Mouse (Mus musculus) forebrain, embryonic 15.5 days (tissue): ENCODE measurements around the gene Gbf1. TPM values are rescaled to one million over a fixed set of nuclear protein-coding genes. Genes with fewer than 3 reads are reported as not detected.

Experiments
- ATAC-seq: fragments of 200-750 bp; cut with Nextera tagmentation; replicated peaks from 2 replicates; pipeline ENCODE4 v1.8.0; 2017; ENCODE audit warnings: mild to moderate bottlenecking, moderate TSS enrichment, moderate library complexity
- H3K27ac ChIP-seq: fragments of 300-500 bp; sonication (generic); replicated peaks from 2 replicates; pipeline ENCODE4 v1.5.1; 2015; ENCODE audit warnings: mild to moderate bottlenecking, inconsistent platforms
- H3K27me3 ChIP-seq: fragments of 300-500 bp; sonication (generic); 2 replicates; pipeline ENCODE4 v1.6.1; 2015; ENCODE audit warnings: inconsistent platforms
- H3K36me3 ChIP-seq: fragments of 300-500 bp; sonication (generic); 2 replicates; pipeline ENCODE4 v1.6.1; 2015; ENCODE audit warnings: mild to moderate bottlenecking, inconsistent platforms
- H3K4me1 ChIP-seq: fragments of 300-500 bp; sonication (generic); 2 replicates; pipeline ENCODE4 v1.6.1; 2015; ENCODE audit warnings: inconsistent platforms
- H3K4me2 ChIP-seq: fragments of 300-500 bp; sonication (generic); replicated peaks from 2 replicates; pipeline ENCODE4 v1.6.1; 2015; ENCODE audit warnings: mild to moderate bottlenecking, inconsistent platforms
- H3K4me3 ChIP-seq: fragments of 300-500 bp; sonication (generic); 2 replicates; pipeline ENCODE4 v1.5.1; 2015; ENCODE audit warnings: mild to moderate bottlenecking, inconsistent platforms
- H3K9ac ChIP-seq: fragments of 300-500 bp; sonication (generic); replicated peaks from 2 replicates; pipeline ENCODE4 v1.6.1; 2015; ENCODE audit warnings: mild to moderate bottlenecking, inconsistent platforms
- H3K9me3 ChIP-seq: fragments of 300-500 bp; sonication (generic); 2 replicates; pipeline ENCODE4 v1.6.1; 2016; ENCODE audit warnings: inconsistent platforms
- WGBS: fragments of 180-500 bp; shearing (Covaris S2); methylation state at CpG from one replicate; pipeline ENCODE4 v1.1.7; 2015; ENCODE audit warnings: mixed read lengths; 5-methylcytosine and 5-hydroxymethylcytosine counted together
- polyA plus RNA-seq: library from polyadenylated mRNA; unstranded; fragments of >200 nt; fragmentation: Nextera tagmentation; extraction: Ambion mirVana; gene quantifications from 2 replicates; pipeline ENCODE4 v1.2.1, GENCODE M21; 2015

Gene Gbf1
- polyA plus RNA-seq, 1 experiment from 2014 or later: 71.3 TPM

- H3K27ac ChIP-seq: no peak overlapping the region
- H3K9ac ChIP-seq: no peak overlapping the region
- peaks cover 49% of the 10 kb centered on the region for H3K27me3 ChIP-seq
- no peak for ATAC-seq
- peaks cover 13% of the 10 kb centered on the region for H3K36me3 ChIP-seq
- H3K9me3 ChIP-seq: no peaks in the 10 kb centered on the region
- 75% methylated on average over 6 of the region's 6 CpGs for WGBS
- H3K4me2 ChIP-seq: no peak overlapping the region
- peaks cover 34% of the 10 kb centered on the region for H3K4me1 ChIP-seq
- H3K4me3 ChIP-seq: no peak overlapping the region
These were observed 161.3 kb downstream of the Gbf1 start for GRCm38 (mm10) chr19:46313591-46313990.

- 11% methylated on average over 18 of the region's 18 CpGs for WGBS
These were observed 161.9 kb downstream of the Gbf1 start for GRCm38 (mm10) chr19:46314151-46314601.

GRCm38 (mm10) chr19:46314872-46315742 lies 162.8 kb downstream of the Gbf1 start:
- H3K36me3 ChIP-seq: peaks cover 13% of the 10 kb centered on the region

More at GRCm38 (mm10) chr19:46314151-46314601, 161.9 kb downstream of the Gbf1 start:
- Histone ChIP-seq H3K27ac (no peak overlapping the region), H3K9ac (no peak overlapping the region), H3K36me3 (peaks cover 13% of the 10 kb centered on the region), H3K4me3 (no peak overlapping the region), H3K4me2 (no peak overlapping the region), H3K27me3 (peaks cover 52% of the 10 kb centered on the region), H3K4me1 (peaks cover 34% of the 10 kb centered on the region), H3K9me3 (no peaks in the 10 kb centered on the region)
- ATAC-seq: no peak

GRCm38 (mm10) chr19:46315752-46316610 lies 163.7 kb downstream of the Gbf1 start:
- Histone ChIP-seq H3K9ac (no peak overlapping the region), H3K27ac (no peak overlapping the region), H3K4me2 (peak overlapping the region; percentile 59; the same call in 1 of the 2 replicates), H3K27me3 (peaks cover 67% of the 10 kb centered on the region), H3K4me3 (no peak overlapping the region), H3K9me3 (no peaks in the 10 kb centered on the region), H3K4me1 (peaks cover 45% of the 10 kb centered on the region), H3K36me3 (peaks cover 13% of the 10 kb centered on the region)
- no peak for ATAC-seq
- 47% methylated on average over 12 of the region's 12 CpGs for WGBS

More at GRCm38 (mm10) chr19:46314872-46315742, 162.8 kb downstream of the Gbf1 start:
- no peak overlapping the region for H3K9ac ChIP-seq
- H3K27me3 ChIP-seq: peaks cover 60% of the 10 kb centered on the region
- no peak for ATAC-seq
- H3K27ac ChIP-seq: no peak overlapping the region
- H3K4me1 ChIP-seq: peaks cover 39% of the 10 kb centered on the region
- no peaks in the 10 kb centered on the region for H3K9me3 ChIP-seq
- WGBS: 39% methylated on average over 14 of the region's 14 CpGs
- H3K4me3 ChIP-seq: no peak overlapping the region
- H3K4me2 ChIP-seq: no peak overlapping the region

GRCm38 (mm10) chr19:46316846-46317545 lies 164.7 kb downstream of the Gbf1 start:
- WGBS: 23% methylated on average over 15 of the region's 15 CpGs
- ATAC-seq: no peak
- peaks cover 67% of the 10 kb centered on the region for H3K27me3 ChIP-seq
- peak overlapping the region; percentile 48 for H3K4me3 ChIP-seq
- peak overlapping the region; percentile 59 for H3K4me2 ChIP-seq
- peaks cover 11% of the 10 kb centered on the region for H3K36me3 ChIP-seq
- H3K9ac ChIP-seq: peak overlapping the region; percentile 60
- H3K9me3 ChIP-seq: no peaks in the 10 kb centered on the region
- H3K4me1 ChIP-seq: peaks cover 55% of the 10 kb centered on the region
- 0 out of 2 replicates have a peak overlapping the region, but pooled peaks have one; percentile 28 for H3K27ac ChIP-seq

- Histone ChIP-seq H3K9me3 (no peaks in the 10 kb centered on the region), H3K27ac (0 out of 2 replicates have a peak overlapping the region, but pooled peaks have one; percentile 28), H3K36me3 (peaks cover 9% of the 10 kb centered on the region), H3K4me1 (peaks cover 60% of the 10 kb centered on the region), H3K27me3 (peaks cover 67% of the 10 kb centered on the region), H3K4me3 (peak overlapping the region; percentile 48), H3K9ac (peak overlapping the region; percentile 60), H3K4me2 (peak overlapping the region; percentile 59)
- under 1% methylated on average over 48 of the region's 48 CpGs for WGBS
- ATAC-seq: no peak
These were observed 165.2 kb downstream of the Gbf1 start for GRCm38 (mm10) chr19:46317546-46317885.

- WGBS: 2% methylated on average over 41 of the region's 42 CpGs
- Histone ChIP-seq H3K9ac (peak overlapping the region; percentile 60), H3K27ac (0 out of 2 replicates have a peak overlapping the region, but pooled peaks have one; percentile 28), H3K4me2 (peak overlapping the region; percentile 59), H3K4me3 (peak overlapping the region; percentile 48), H3K27me3 (peaks cover 67% of the 10 kb centered on the region), H3K36me3 (peaks cover 7% of the 10 kb centered on the region; the same call in 1 of the 2 replicates), H3K9me3 (no peaks in the 10 kb centered on the region), H3K4me1 (peaks cover 65% of the 10 kb centered on the region)
- peak; percentile 14; the same call in 1 of the 2 replicates for ATAC-seq
These were observed 165.7 kb downstream of the Gbf1 start for GRCm38 (mm10) chr19:46318031-46318471.

GRCm38 (mm10) chr19:46318586-46319378 lies 166.5 kb downstream of the Gbf1 start:
- Histone ChIP-seq H3K27me3 (peaks cover 62% of the 10 kb centered on the region), H3K27ac (peak overlapping the region; percentile 29; the same call in 1 of the 2 replicates), H3K36me3 (peaks cover 3% of the 10 kb centered on the region; the same call in 1 of the 2 replicates), H3K9me3 (no peaks in the 10 kb centered on the region), H3K4me2 (peak overlapping the region; percentile 59), H3K4me3 (peak overlapping the region; percentile 48), H3K4me1 (peaks cover 72% of the 10 kb centered on the region), H3K9ac (no peak overlapping the region)
- peak; percentile 54 for ATAC-seq
- 12% methylated on average over 16 of the region's 16 CpGs for WGBS

GRCm38 (mm10) chr19:46320076-46320785 lies 167.9 kb downstream of the Gbf1 start:
- no peaks in the 10 kb centered on the region for H3K9me3 ChIP-seq
- H3K4me2 ChIP-seq: no peak overlapping the region
- no peak for ATAC-seq
- H3K4me1 ChIP-seq: peaks cover 86% of the 10 kb centered on the region
- 82% methylated on average over 8 of the region's 8 CpGs for WGBS
- H3K4me3 ChIP-seq: no peak overlapping the region
- no peak overlapping the region for H3K27ac ChIP-seq
- peaks cover 54% of the 10 kb centered on the region for H3K27me3 ChIP-seq
- no peaks in the 10 kb centered on the region for H3K36me3 ChIP-seq
- H3K9ac ChIP-seq: no peak overlapping the region
